Mouse (Mus musculus): ENCODE results near the gene Pfn3. TPM values are rescaled to one million over a fixed set of nuclear protein-coding genes. Genes with fewer than 3 reads are reported as not detected.

The Pfn3 gene
- total RNA-seq, 1 experiment from 2014 or later: not detected

GRCm38 (mm10) chr13:55403266-55403665, 11.8 kb downstream of the Pfn3 start:
- ATAC-seq (replicated peaks; ENCODE audit: low read depth, poor library complexity, severe bottlenecking): no peak

- ATAC-seq (replicated peaks; ENCODE audit: low read depth, poor library complexity, severe bottlenecking): no peak
Observed at GRCm38 (mm10) chr13:55400039-55400346, 15.0 kb downstream of the Pfn3 start.

- ATAC-seq (replicated peaks; ENCODE audit: low read depth, poor library complexity, severe bottlenecking): no peak
Observed at GRCm38 (mm10) chr13:55399300-55400038, 15.6 kb downstream of the Pfn3 start.

- ATAC-seq (replicated peaks; ENCODE audit: low read depth, poor library complexity, severe bottlenecking): peak; percentile 50
Observed at GRCm38 (mm10) chr13:55398088-55398487, 16.9 kb downstream of the Pfn3 start, which contains the start of gene Slc34a1. Gene Slc34a1 (plus strand): TSS chr13:55398187.

- 0 out of 2 replicates have a peak, but pooled peaks have one; percentile 39 for ATAC-seq (replicated peaks; ENCODE audit: low read depth, poor library complexity, severe bottlenecking)
Observed at GRCm38 (mm10) chr13:55392933-55393332, 22.1 kb downstream of the Pfn3 start.

GRCm38 (mm10) chr13:55391626-55392029, 23.4 kb downstream of the Pfn3 start:
- no peak for ATAC-seq (replicated peaks; ENCODE audit: low read depth, poor library complexity, severe bottlenecking)

GRCm38 (mm10) chr13:55390644-55391043, 24.4 kb downstream of the Pfn3 start:
- ATAC-seq (replicated peaks; ENCODE audit: low read depth, poor library complexity, severe bottlenecking): no peak

GRCm38 (mm10) chr13:55381790-55382189, 33.2 kb downstream of the Pfn3 start:
- no peak for ATAC-seq (replicated peaks; ENCODE audit: low read depth, poor library complexity, severe bottlenecking)

- no peak for ATAC-seq (replicated peaks; ENCODE audit: low read depth, poor library complexity, severe bottlenecking)
Observed at GRCm38 (mm10) chr13:55378907-55379580, 36.0 kb downstream of the Pfn3 start.

- ATAC-seq (replicated peaks; ENCODE audit: low read depth, poor library complexity, severe bottlenecking): no peak
Observed at GRCm38 (mm10) chr13:55375877-55376276, 39.2 kb downstream of the Pfn3 start.

GRCm38 (mm10) chr13:55374206-55374924, 40.7 kb downstream of the Pfn3 start:
- no peak for ATAC-seq (replicated peaks; ENCODE audit: low read depth, poor library complexity, severe bottlenecking)

- ATAC-seq (replicated peaks; ENCODE audit: low read depth, poor library complexity, severe bottlenecking): no peak
Observed at GRCm38 (mm10) chr13:55371740-55372139, 43.3 kb downstream of the Pfn3 start.

- no peak for ATAC-seq (replicated peaks; ENCODE audit: low read depth, poor library complexity, severe bottlenecking)
Observed at GRCm38 (mm10) chr13:55371007-55371681, 43.9 kb downstream of the Pfn3 start.

- ATAC-seq (replicated peaks; ENCODE audit: low read depth, poor library complexity, severe bottlenecking): 0 out of 2 replicates have a peak, but pooled peaks have one; percentile 0
Observed at GRCm38 (mm10) chr13:55370234-55370633, 44.8 kb downstream of the Pfn3 start.

GRCm38 (mm10) chr13:55369531-55370114, 45.4 kb downstream of the Pfn3 start, which contains the start of gene Rgs14:
Gene Rgs14 (plus strand): TSS chr13:55369732.
- ATAC-seq (replicated peaks; ENCODE audit: low read depth, poor library complexity, severe bottlenecking): peak; percentile 91

GRCm38 (mm10) chr13:55368401-55368800, 46.6 kb downstream of the Pfn3 start:
- no peak for ATAC-seq (replicated peaks; ENCODE audit: low read depth, poor library complexity, severe bottlenecking)

Measured in common myeloid progenitor, adult 5-6 weeks (primary cell).